Mouse (Mus musculus) ES-E14 (cell line): ENCODE measurements around the gene Ado.

Experiments
- CHD2 ChIP-seq: IDR thresholded peaks from 2 replicates; pipeline ENCODE4 v1.6.1; 2014; ENCODE audit warnings: mild to moderate bottlenecking, low read depth, low read length, inconsistent platforms
- HCFC1 ChIP-seq: IDR thresholded peaks from 2 replicates; pipeline ENCODE4 v1.6.1; 2012; ENCODE audit warnings: low read length, inconsistent platforms, borderline replicate concordance; ENCODE audit not compliant: insufficient read depth
- MAFK ChIP-seq: IDR thresholded peaks from 2 replicates; pipeline ENCODE4 v1.6.1; 2014; ENCODE audit warnings: mild to moderate bottlenecking, low read depth, low read length, inconsistent platforms; ENCODE audit not compliant: insufficient read depth
- ZC3H11A ChIP-seq: IDR thresholded peaks from 2 replicates; pipeline ENCODE4 v1.6.1; 2012; ENCODE audit warnings: low read depth, mild to moderate bottlenecking, inconsistent platforms, low read length, borderline replicate concordance
- ZNF384 ChIP-seq: IDR thresholded peaks from 2 replicates; pipeline ENCODE4 v1.6.1; 2012; ENCODE audit warnings: low read depth, low read length, inconsistent platforms

DNA sequence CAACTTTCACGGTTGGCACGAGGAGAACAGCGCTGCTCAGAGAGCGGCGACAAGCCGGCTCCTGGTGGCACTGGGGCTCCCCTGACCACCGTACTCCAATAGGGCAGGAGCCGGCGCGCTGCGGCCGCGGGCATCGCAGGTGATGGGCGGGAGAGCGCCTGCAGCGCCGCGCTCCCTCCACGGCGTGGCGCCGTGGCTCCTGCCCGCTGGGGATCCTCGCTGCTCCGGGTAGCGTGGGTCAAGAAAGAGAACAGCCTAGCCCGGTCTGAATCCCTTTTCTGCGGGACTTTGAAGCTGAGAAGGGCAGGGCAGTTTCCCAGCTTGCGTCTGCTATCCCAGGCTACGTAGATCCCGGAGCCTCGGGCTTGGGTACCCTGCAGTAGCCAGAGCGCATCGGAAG is 12.8 kb downstream of the Ado start:
- TF ChIP-seq HCFC1 (no peak), ZC3H11A (peak; percentile 59; the same call in 1 of the 2 replicates), ZNF384 (no peak), CHD2 (no peak), MAFK (no peak)
